Mouse (Mus musculus): ENCODE results near the gene Ctrc. TPM values are rescaled to one million over a fixed set of nuclear protein-coding genes. Genes with fewer than 3 reads are reported as not detected.
A peak's percentile ranks its signal among the peaks of the same experiment; 100 is the strongest.
"Not testable (repeated sequence)": the region's sequence is repeated elsewhere in the genome, so short reads cannot be mapped to it uniquely, and the experiment has no call there.

Ctrc gene
- polyA plus RNA-seq, 1 experiment: 13.9 TPM

GRCm38 (mm10) chr4:141781201-141781985 lies 64.8 kb downstream of the Ctrc start:
- 96% methylated on average over 8 of the region's 8 CpGs for WGBS
- Histone ChIP-seq H3K4me3 (ENCODE audit: low read depth, low read length) (no peak overlapping the region), H3K36me3 (ENCODE audit: control insufficient read depth, insufficient read depth, low read length) (peaks cover 50% of the 10 kb centered on the region), H3K27me3 (ENCODE audit: control insufficient read depth, insufficient read depth, low read length) (no peaks in the 10 kb centered on the region), H3K27ac (ENCODE audit: insufficient read depth, low read depth, low read length) (no peak overlapping the region), H3K4me1 (ENCODE audit: control insufficient read depth, insufficient read depth, insufficient read length, low read length) (peaks cover 2% of the 10 kb centered on the region; the same call in 1 of the 2 replicates)
- TF ChIP-seq POLR2A (IDR thresholded peaks at IDR 0.05; ENCODE audit: low read depth, low read length) (no peak), CTCF (IDR thresholded peaks at IDR 0.05; ENCODE audit: extremely low read depth, insufficient read length, insufficient replicate concordance, low read depth, low read length) (no peak)

GRCm38 (mm10) chr4:141779828-141780227 lies 66.3 kb downstream of the Ctrc start:
- 94% methylated on average over 8 of the region's 8 CpGs for WGBS
- H3K36me3 ChIP-seq (ENCODE audit: control insufficient read depth, insufficient read depth, low read length): peaks cover 58% of the 10 kb centered on the region

GRCm38 (mm10) chr4:141773019-141773418 lies 73.1 kb downstream of the Ctrc start:
- not testable (repeated sequence) for H3K27ac ChIP-seq (ENCODE audit: insufficient read depth, low read depth, low read length); H3K4me1 ChIP-seq (ENCODE audit: control insufficient read depth, insufficient read depth, insufficient read length, low read length); H3K4me3 ChIP-seq (ENCODE audit: low read depth, low read length); H3K27me3 ChIP-seq (ENCODE audit: control insufficient read depth, insufficient read depth, low read length)
- WGBS: 92% methylated on average over 4 of the region's 4 CpGs
- peaks cover 55% of the 10 kb centered on the region for H3K36me3 ChIP-seq (ENCODE audit: control insufficient read depth, insufficient read depth, low read length)

More at GRCm38 (mm10) chr4:141779828-141780227, 66.3 kb downstream of the Ctrc start:
- Histone ChIP-seq H3K27ac (ENCODE audit: insufficient read depth, low read depth, low read length) (no peak overlapping the region), H3K4me3 (ENCODE audit: low read depth, low read length) (no peak overlapping the region), H3K4me1 (ENCODE audit: control insufficient read depth, insufficient read depth, insufficient read length, low read length) (peaks cover 2% of the 10 kb centered on the region; the same call in 1 of the 2 replicates), H3K27me3 (ENCODE audit: control insufficient read depth, insufficient read depth, low read length) (no peaks in the 10 kb centered on the region)
- TF ChIP-seq CTCF (IDR thresholded peaks at IDR 0.05; ENCODE audit: extremely low read depth, insufficient read length, insufficient replicate concordance, low read depth, low read length) (no peak), POLR2A (IDR thresholded peaks at IDR 0.05; ENCODE audit: low read depth, low read length) (no peak)

GRCm38 (mm10) chr4:141771823-141772222 lies 74.3 kb downstream of the Ctrc start:
- WGBS: 86% methylated on average over 8 of the region's 8 CpGs
- Histone ChIP-seq H3K4me1 (ENCODE audit: control insufficient read depth, insufficient read depth, insufficient read length, low read length) (0 out of 2 replicates have a peak, but pooled peaks cover 3% of the 10 kb centered on the region), H3K4me3 (ENCODE audit: low read depth, low read length) (no peak overlapping the region), H3K27me3 (ENCODE audit: control insufficient read depth, insufficient read depth, low read length) (no peaks in the 10 kb centered on the region), H3K27ac (ENCODE audit: insufficient read depth, low read depth, low read length) (no peak overlapping the region), H3K36me3 (ENCODE audit: control insufficient read depth, insufficient read depth, low read length) (peaks cover 58% of the 10 kb centered on the region)
- TF ChIP-seq POLR2A (IDR thresholded peaks at IDR 0.05; ENCODE audit: low read depth, low read length): no peak
- no peak for TF ChIP-seq CTCF (IDR thresholded peaks at IDR 0.05; ENCODE audit: extremely low read depth, insufficient read length, insufficient replicate concordance, low read depth, low read length)

- H3K4me1 ChIP-seq (ENCODE audit: control insufficient read depth, insufficient read depth, insufficient read length, low read length): peaks cover 3% of the 10 kb centered on the region; the same call in 1 of the 2 replicates
- no peaks in the 10 kb centered on the region for H3K27me3 ChIP-seq (ENCODE audit: control insufficient read depth, insufficient read depth, low read length)
- no peak overlapping the region for H3K27ac ChIP-seq (ENCODE audit: insufficient read depth, low read depth, low read length)
- H3K4me3 ChIP-seq (ENCODE audit: low read depth, low read length): no peak overlapping the region
- TF ChIP-seq CTCF (IDR thresholded peaks at IDR 0.05; ENCODE audit: extremely low read depth, insufficient read length, insufficient replicate concordance, low read depth, low read length) (no peak), POLR2A (IDR thresholded peaks at IDR 0.05; ENCODE audit: low read depth, low read length) (no peak)
- H3K36me3 ChIP-seq (ENCODE audit: control insufficient read depth, insufficient read depth, low read length): peaks cover 53% of the 10 kb centered on the region
- WGBS: 69% methylated on average over 8 of the region's 8 CpGs
Observed at GRCm38 (mm10) chr4:141769501-141770160, 76.5 kb downstream of the Ctrc start.

GRCm38 (mm10) chr4:141767353-141768036 lies 78.7 kb downstream of the Ctrc start:
- H3K27me3 ChIP-seq (ENCODE audit: control insufficient read depth, insufficient read depth, low read length): no peaks in the 10 kb centered on the region
- WGBS: 74% methylated on average over 19 of the region's 19 CpGs
- TF ChIP-seq POLR2A (IDR thresholded peaks at IDR 0.05; ENCODE audit: low read depth, low read length) (no peak), CTCF (IDR thresholded peaks at IDR 0.05; ENCODE audit: extremely low read depth, insufficient read length, insufficient replicate concordance, low read depth, low read length) (no peak)
- peaks cover 3% of the 10 kb centered on the region; the same call in 1 of the 2 replicates for H3K4me1 ChIP-seq (ENCODE audit: control insufficient read depth, insufficient read depth, insufficient read length, low read length)
- H3K4me3 ChIP-seq (ENCODE audit: low read depth, low read length): no peak overlapping the region
- H3K36me3 ChIP-seq (ENCODE audit: control insufficient read depth, insufficient read depth, low read length): peaks cover 61% of the 10 kb centered on the region
- peak overlapping the region; percentile 69 for H3K27ac ChIP-seq (ENCODE audit: insufficient read depth, low read depth, low read length)

All from small intestine, adult 2 months (tissue).